Mouse (Mus musculus): ENCODE data around the gene D630023F18Rik. TPM values are rescaled to one million over a fixed set of nuclear protein-coding genes. Genes with fewer than 3 reads are reported as not detected.

The D630023F18Rik gene
- polyA plus RNA-seq, 1 experiment from 2014 or later, result 0.47 TPM

- Histone ChIP-seq H3K27ac (no peak within 1 kb of the TSS), H3K4me3 (no peak within 1 kb of the TSS), H3K4me2 (no peak within 1 kb of the TSS), H3K27me3 (no peaks in the 10 kb centered on the region), H3K4me1 (no peaks in the 10 kb centered on the region), H3K9me3 (no peaks in the 10 kb centered on the region), H3K36me3 (no peaks in the 10 kb centered on the region), H3K9ac (no peak within 1 kb of the TSS)
- 89% methylated on average over 8 of the region's 8 CpGs for WGBS
- ATAC-seq (ENCODE audit: insufficient number of reproducible peaks, low FRiP score, low TSS enrichment, low read depth), result no peak
These were observed 59.7 kb downstream of the D630023F18Rik start, which contains the start of gene Crygd for GRCm38 (mm10) chr1:65063352-65063751. Gene Crygd (minus strand): TSS chr1:65063452.

Other genes starting within 250 kb of the D630023F18Rik start
- 5.4 and 6.6 TPM in 2 replicates for gene Plekhm3, start 166.4 kb downstream of the D630023F18Rik start, polyA plus RNA-seq (2015; fragmentation: Nextera tagmentation; extraction: Ambion mirVana)
- gene Akr1cl, start 90.5 kb downstream of the D630023F18Rik start, polyA plus RNA-seq (2015; fragmentation: Nextera tagmentation; extraction: Ambion mirVana), result 0.24 TPM in 2 replicates
- not detected in 2 replicates for gene Cryge, start 72.1 kb downstream of the D630023F18Rik start, polyA plus RNA-seq (2015; fragmentation: Nextera tagmentation; extraction: Ambion mirVana)
- gene Crygd, start 59.8 kb downstream of the D630023F18Rik start, polyA plus RNA-seq (2015; fragmentation: Nextera tagmentation; extraction: Ambion mirVana), result not detected in 2 replicates
- not detected in 2 replicates for gene Crygc, start 49.5 kb downstream of the D630023F18Rik start, polyA plus RNA-seq (2015; fragmentation: Nextera tagmentation; extraction: Ambion mirVana)
- not detected in 2 replicates for gene Crygb, start 40.9 kb downstream of the D630023F18Rik start, polyA plus RNA-seq (2015; fragmentation: Nextera tagmentation; extraction: Ambion mirVana)
- gene Cryga, start 19.8 kb downstream of the D630023F18Rik start, polyA plus RNA-seq (2015; fragmentation: Nextera tagmentation; extraction: Ambion mirVana), result not detected in 2 replicates
- gene Gm28845, start 3.7 kb downstream of the D630023F18Rik start, polyA plus RNA-seq (2015; fragmentation: Nextera tagmentation; extraction: Ambion mirVana), result not detected in 2 replicates
- gene Idh1, start 63.3 kb upstream of the D630023F18Rik start, polyA plus RNA-seq (2015; fragmentation: Nextera tagmentation; extraction: Ambion mirVana), result 117 and 122 TPM in 2 replicates
- 10.2 and 11.4 TPM in 2 replicates for gene Pikfyve, start 63.5 kb upstream of the D630023F18Rik start, polyA plus RNA-seq (2015; fragmentation: Nextera tagmentation; extraction: Ambion mirVana)
- gene Pth2r, start 158.8 kb upstream of the D630023F18Rik start, polyA plus RNA-seq (2015; fragmentation: Nextera tagmentation; extraction: Ambion mirVana), result 0.35 and 0.50 TPM in 2 replicates